Mouse (Mus musculus) liver, embryonic 12.5 days (tissue): ENCODE results near the gene Usp19. TPM values are rescaled to one million over a fixed set of nuclear protein-coding genes. Genes with fewer than 3 reads are reported as not detected.
A peak's percentile ranks its signal among the peaks of the same experiment; 100 is the strongest.

Source experiments
- ATAC-seq: fragments of 200-750 bp; cut with Nextera tagmentation; 2 replicates; pipeline ENCODE4 v1.8.0; 2017; ENCODE audit warnings: moderate number of reproducible peaks, mild to moderate bottlenecking, moderate library complexity
- H3K27ac ChIP-seq: fragments of 300-500 bp; sonication (generic); 2 replicates; pipeline ENCODE4 v1.5.1; 2016; ENCODE audit warnings: mild to moderate bottlenecking
- H3K27me3 ChIP-seq: fragments of 300-500 bp; sonication (generic); replicated peaks from 2 replicates; pipeline ENCODE4 v1.6.1; 2016; ENCODE audit warnings: mild to moderate bottlenecking, moderate library complexity
- H3K36me3 ChIP-seq: fragments of 300-500 bp; sonication (generic); 2 replicates; pipeline ENCODE4 v1.6.1; 2016; ENCODE audit warnings: mild to moderate bottlenecking, moderate library complexity
- H3K4me1 ChIP-seq: fragments of 300-500 bp; sonication (generic); 2 replicates; pipeline ENCODE4 v1.6.1; 2016
- H3K4me2 ChIP-seq: fragments of 300-500 bp; sonication (generic); 2 replicates; pipeline ENCODE4 v1.6.1; 2016; ENCODE audit warnings: mild to moderate bottlenecking, moderate library complexity
- H3K4me3 ChIP-seq: fragments of 300-500 bp; sonication (generic); 2 replicates; pipeline ENCODE4 v1.5.1; 2016; ENCODE audit warnings: mild to moderate bottlenecking, moderate library complexity
- H3K9ac ChIP-seq: fragments of 300-500 bp; sonication (generic); 2 replicates; pipeline ENCODE4 v1.6.1; 2016; ENCODE audit warnings: mild to moderate bottlenecking, moderate library complexity
- H3K9me3 ChIP-seq: fragments of 300-500 bp; sonication (generic); replicated peaks from 2 replicates; pipeline ENCODE4 v1.6.1; 2016; ENCODE audit warnings: mild to moderate bottlenecking, moderate library complexity
- WGBS: fragments of 180-500 bp; shearing (Covaris S2); methylation state at CpG from one replicate; pipeline ENCODE4 v1.1.7; 2016; ENCODE audit not compliant: insufficient replicate concordance; 5-methylcytosine and 5-hydroxymethylcytosine counted together
- polyA plus RNA-seq: library from polyadenylated mRNA; unstranded; fragments of >200 nt; fragmentation: Nextera tagmentation; extraction: Ambion mirVana; gene quantifications from 2 replicates; pipeline ENCODE4 v1.2.1, GENCODE M21; 2016

Usp19 gene
- polyA plus RNA-seq, 1 experiment from 2014 or later = 52.1 TPM

- Histone ChIP-seq H3K9me3 (no peaks in the 10 kb centered on the region), H3K4me3 (no peak overlapping the region), H3K27me3 (no peaks in the 10 kb centered on the region), H3K27ac (peak overlapping the region; percentile 36; the same call in 1 of the 2 replicates), H3K4me2 (no peak overlapping the region), H3K9ac (no peak overlapping the region), H3K4me1 (peaks cover 63% of the 10 kb centered on the region), H3K36me3 (no peaks in the 10 kb centered on the region)
- WGBS = 41% methylated on average over 12 of the region's 12 CpGs
- no peak for ATAC-seq
These were observed 34.4 kb upstream of the Usp19 start for GRCm38 (mm10) chr9:108455747-108456571.

- no peak overlapping the region for H3K9ac ChIP-seq
- peaks cover 63% of the 10 kb centered on the region for H3K4me1 ChIP-seq
- no peaks in the 10 kb centered on the region for H3K9me3 ChIP-seq
- no peaks in the 10 kb centered on the region for H3K27me3 ChIP-seq
- H3K27ac ChIP-seq = peak overlapping the region; percentile 36; the same call in 1 of the 2 replicates
- H3K4me3 ChIP-seq = no peak overlapping the region
- no peak for ATAC-seq
- H3K4me2 ChIP-seq = no peak overlapping the region
- WGBS = 79% methylated on average over 10 of the region's 10 CpGs
- H3K36me3 ChIP-seq = no peaks in the 10 kb centered on the region
These were observed 33.4 kb upstream of the Usp19 start for GRCm38 (mm10) chr9:108456953-108457352.

- Histone ChIP-seq H3K9me3 (no peaks in the 10 kb centered on the region), H3K27me3 (no peaks in the 10 kb centered on the region), H3K27ac (peak overlapping the region; percentile 84), H3K4me1 (peaks cover 45% of the 10 kb centered on the region), H3K9ac (0 out of 2 replicates have a peak overlapping the region, but pooled peaks have one; percentile 90), H3K36me3 (peaks cover 27% of the 10 kb centered on the region), H3K4me2 (peak overlapping the region; percentile 91), H3K4me3 (peak overlapping the region; percentile 84)
- 0 out of 2 replicates have a peak, but pooled peaks have one; percentile 13 for ATAC-seq
- WGBS = 91% methylated on average over 1 of the region's 1 CpGs
These were observed 30.5 kb upstream of the Usp19 start for GRCm38 (mm10) chr9:108459939-108460318.

GRCm38 (mm10) chr9:108460319-108461178 lies 29.9 kb upstream of the Usp19 start, which contains the start of gene Ccdc71:
Ccdc71 (plus strand) TSS chr9:108460527.
- Histone ChIP-seq H3K27ac (peak within 1 kb of the TSS; percentile 84), H3K4me2 (peak within 1 kb of the TSS; percentile 91), H3K9me3 (no peaks in the 10 kb centered on the region), H3K36me3 (peaks cover 34% of the 10 kb centered on the region), H3K9ac (peak within 1 kb of the TSS; percentile 90), H3K4me1 (peaks cover 42% of the 10 kb centered on the region), H3K4me3 (peak within 1 kb of the TSS; percentile 84), H3K27me3 (no peaks in the 10 kb centered on the region)
- WGBS = under 1% methylated on average over 46 of the region's 52 CpGs
- ATAC-seq = peak; percentile 79

GRCm38 (mm10) chr9:108461181-108461631 lies 29.2 kb upstream of the Usp19 start, which contains the start of gene Klhdc8b:
Klhdc8b (minus strand) TSS chr9:108461581.
- Histone ChIP-seq H3K4me2 (peak within 1 kb of the TSS; percentile 91), H3K4me3 (peak within 1 kb of the TSS; percentile 84), H3K27ac (peak within 1 kb of the TSS; percentile 84), H3K36me3 (peaks cover 39% of the 10 kb centered on the region), H3K9me3 (no peaks in the 10 kb centered on the region), H3K27me3 (no peaks in the 10 kb centered on the region), H3K4me1 (peaks cover 36% of the 10 kb centered on the region), H3K9ac (peak within 1 kb of the TSS; percentile 90)
- ATAC-seq = no peak
- WGBS = 27% methylated on average over 11 of the region's 11 CpGs

DNA sequence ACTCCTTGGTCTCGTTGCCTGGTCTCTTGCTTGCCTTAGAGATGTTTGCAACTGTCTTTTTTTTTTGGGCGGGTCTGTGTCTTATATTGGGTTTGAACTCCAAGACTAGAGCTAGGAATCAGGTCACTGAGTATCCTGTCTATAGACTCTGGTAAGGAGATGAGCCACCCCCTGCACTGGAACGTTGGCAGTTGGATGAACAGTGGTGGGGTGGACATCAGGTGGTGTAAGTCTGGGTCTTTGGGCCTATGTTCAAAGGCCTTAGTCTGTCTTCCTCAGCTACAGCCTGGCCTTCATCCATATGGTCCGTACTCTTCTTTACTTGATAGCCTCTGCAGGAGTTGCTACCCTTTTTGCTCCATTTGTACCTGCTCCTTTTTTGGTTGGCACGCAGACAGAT lies 28.7 kb upstream of the Usp19 start:
- H3K4me1 ChIP-seq = peaks cover 31% of the 10 kb centered on the region
- ATAC-seq = no peak
- no peaks in the 10 kb centered on the region for H3K27me3 ChIP-seq
- no peak overlapping the region for H3K27ac ChIP-seq
- 84% methylated on average over 5 of the region's 5 CpGs for WGBS
- H3K9me3 ChIP-seq = no peaks in the 10 kb centered on the region
- peak overlapping the region; percentile 90 for H3K9ac ChIP-seq
- H3K36me3 ChIP-seq = peaks cover 42% of the 10 kb centered on the region
- H3K4me2 ChIP-seq = peak overlapping the region; percentile 91
- H3K4me3 ChIP-seq = peak overlapping the region; percentile 84

- ATAC-seq = no peak
- 80% methylated on average over 10 of the region's 10 CpGs for WGBS
- H3K36me3 ChIP-seq = peaks cover 46% of the 10 kb centered on the region
- H3K4me2 ChIP-seq = peak overlapping the region; percentile 91; the same call in 1 of the 2 replicates
- H3K9me3 ChIP-seq = no peaks in the 10 kb centered on the region
- no peak overlapping the region for H3K27ac ChIP-seq
- 0 out of 2 replicates have a peak overlapping the region, but pooled peaks have one; percentile 84 for H3K4me3 ChIP-seq
- H3K9ac ChIP-seq = no peak overlapping the region
- peaks cover 29% of the 10 kb centered on the region for H3K4me1 ChIP-seq
- H3K27me3 ChIP-seq = no peaks in the 10 kb centered on the region
These were observed 28.2 kb upstream of the Usp19 start for GRCm38 (mm10) chr9:108462192-108462591.

DNA sequence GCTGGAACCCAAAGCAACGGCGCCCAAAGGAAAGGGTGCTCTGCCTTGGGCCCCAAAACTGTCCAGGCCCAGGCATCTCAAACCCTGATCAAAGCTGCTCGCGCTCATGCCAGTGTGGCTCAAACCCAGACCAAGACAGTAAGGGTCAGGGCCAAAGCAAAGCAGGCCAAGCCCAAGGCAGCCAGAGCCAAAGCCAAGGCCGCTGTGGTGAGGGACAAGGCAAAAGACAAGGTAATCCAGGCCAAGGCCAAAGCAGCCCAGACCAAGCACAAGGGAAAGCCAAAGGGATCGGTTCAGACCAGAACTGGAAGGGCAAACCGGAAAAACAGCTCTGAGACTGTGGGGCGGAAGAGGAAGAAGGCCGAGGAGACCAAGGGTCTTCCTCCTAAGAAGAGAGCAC lies 26.7 kb upstream of the Usp19 start:
- WGBS = 90% methylated on average over 9 of the region's 9 CpGs
- H3K27ac ChIP-seq = no peak overlapping the region
- no peak for ATAC-seq
- no peaks in the 10 kb centered on the region for H3K27me3 ChIP-seq
- H3K9me3 ChIP-seq = no peaks in the 10 kb centered on the region
- H3K4me3 ChIP-seq = no peak overlapping the region
- H3K9ac ChIP-seq = no peak overlapping the region
- peaks cover 24% of the 10 kb centered on the region for H3K4me1 ChIP-seq
- H3K36me3 ChIP-seq = peaks cover 47% of the 10 kb centered on the region
- no peak overlapping the region for H3K4me2 ChIP-seq

DNA sequence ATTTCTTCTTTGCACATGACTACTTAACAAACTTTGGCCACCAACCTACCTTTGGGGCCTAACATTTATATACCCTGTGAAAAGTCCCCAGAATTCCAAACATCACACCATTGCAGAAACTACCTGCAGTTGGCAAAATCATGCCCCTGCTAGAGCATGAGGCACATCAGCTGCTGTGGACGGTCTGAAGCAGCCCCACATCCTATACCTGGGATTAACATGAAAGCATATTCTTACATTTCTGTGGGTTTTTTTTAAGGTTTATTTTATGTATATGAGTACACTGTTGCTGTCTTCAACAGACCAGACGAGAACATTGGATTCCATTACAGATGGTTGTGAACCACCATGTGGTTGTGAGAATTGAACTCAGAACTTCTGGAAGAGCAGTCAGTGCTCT lies 24.2 kb upstream of the Usp19 start:
- peaks cover 47% of the 10 kb centered on the region for H3K36me3 ChIP-seq
- H3K4me3 ChIP-seq = no peak overlapping the region
- H3K4me1 ChIP-seq = peaks cover 13% of the 10 kb centered on the region
- no peaks in the 10 kb centered on the region for H3K27me3 ChIP-seq
- no peaks in the 10 kb centered on the region for H3K9me3 ChIP-seq
- no peak overlapping the region for H3K4me2 ChIP-seq
- H3K27ac ChIP-seq = no peak overlapping the region
- H3K9ac ChIP-seq = no peak overlapping the region
- no peak for ATAC-seq
- WGBS = 75% methylated on average over 2 of the region's 2 CpGs

- no peak overlapping the region for H3K4me2 ChIP-seq
- H3K9ac ChIP-seq = no peak overlapping the region
- no peaks in the 10 kb centered on the region for H3K4me1 ChIP-seq
- H3K9me3 ChIP-seq = no peaks in the 10 kb centered on the region
- 62% methylated on average over 5 of the region's 5 CpGs for WGBS
- ATAC-seq = no peak
- no peak overlapping the region for H3K27ac ChIP-seq
- H3K4me3 ChIP-seq = no peak overlapping the region
- H3K27me3 ChIP-seq = no peaks in the 10 kb centered on the region
- H3K36me3 ChIP-seq = peaks cover 25% of the 10 kb centered on the region
These were observed 21.0 kb upstream of the Usp19 start for GRCm38 (mm10) chr9:108469430-108469829.

DNA sequence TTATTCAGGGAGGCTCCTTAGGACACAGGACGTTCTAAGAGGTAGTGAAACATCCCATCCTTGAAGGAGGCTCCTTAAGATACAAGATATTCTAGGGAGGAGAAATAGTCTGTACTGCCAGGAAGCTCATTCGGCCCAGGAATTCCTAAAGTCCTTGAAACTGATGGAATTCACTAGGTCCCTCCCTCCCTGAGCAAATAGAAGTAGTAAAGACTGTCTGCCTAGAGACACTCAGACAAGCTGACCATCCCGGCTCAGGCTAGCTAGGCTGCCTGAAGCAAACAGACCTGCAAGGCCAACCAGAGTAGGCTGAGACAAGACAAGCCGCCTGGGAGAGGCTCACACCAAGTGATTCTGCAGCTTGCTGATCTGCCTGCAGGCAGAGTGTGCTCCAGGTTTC lies 20.6 kb upstream of the Usp19 start:
- Histone ChIP-seq H3K9me3 (no peaks in the 10 kb centered on the region), H3K9ac (no peak overlapping the region), H3K4me3 (no peak overlapping the region), H3K4me2 (no peak overlapping the region), H3K4me1 (no peaks in the 10 kb centered on the region), H3K27me3 (no peaks in the 10 kb centered on the region), H3K27ac (no peak overlapping the region), H3K36me3 (peaks cover 21% of the 10 kb centered on the region)
- ATAC-seq = no peak
- 54% methylated on average over 4 of the region's 4 CpGs for WGBS

- peaks cover 11% of the 10 kb centered on the region for H3K4me1 ChIP-seq
- no peaks in the 10 kb centered on the region for H3K36me3 ChIP-seq
- H3K4me3 ChIP-seq = no peak overlapping the region
- H3K27ac ChIP-seq = no peak overlapping the region
- peaks cover 20% of the 10 kb centered on the region for H3K27me3 ChIP-seq
- H3K9me3 ChIP-seq = no peaks in the 10 kb centered on the region
- WGBS = 42% methylated on average over 1 of the region's 1 CpGs
- H3K9ac ChIP-seq = no peak overlapping the region
- ATAC-seq = no peak
- H3K4me2 ChIP-seq = no peak overlapping the region
These were observed 15.9 kb upstream of the Usp19 start for GRCm38 (mm10) chr9:108474528-108474927.
